Mouse (Mus musculus): Measurements from ENCODE around the gene Rps2.
"Not testable (repeated sequence)": the region's sequence is repeated elsewhere in the genome, so short reads cannot be mapped to it uniquely, and the experiment has no call there.

The Rps2 gene

DNA sequence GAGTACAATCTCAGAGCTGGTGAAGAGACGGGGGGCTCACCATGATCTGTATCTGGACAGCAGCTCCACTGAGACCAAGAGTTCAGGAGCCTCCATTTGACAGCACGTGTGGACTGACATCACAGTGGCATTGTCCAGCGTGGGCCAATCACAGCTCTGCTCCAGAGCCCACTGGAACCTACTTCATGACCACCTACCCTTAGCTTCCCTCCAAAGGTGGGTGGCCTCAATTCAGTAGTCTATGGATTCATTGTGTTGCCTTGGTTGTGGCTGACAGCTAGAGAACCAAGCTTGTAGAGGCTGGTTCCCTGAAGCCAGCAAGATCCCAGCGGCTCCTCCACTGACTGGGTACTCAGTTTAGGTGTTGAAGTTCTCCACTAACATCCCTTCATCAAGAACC is at the start of gene Rps2, which contains the start of gene Rnf151:
Gene Rps2, plus strand, starts transcription at position 174 of the 400 bp plus-strand sequence.
Gene Rnf151, minus strand, starts transcription at position 121 of the 400 bp plus-strand sequence.
- DNase-seq, result no peak

DNA sequence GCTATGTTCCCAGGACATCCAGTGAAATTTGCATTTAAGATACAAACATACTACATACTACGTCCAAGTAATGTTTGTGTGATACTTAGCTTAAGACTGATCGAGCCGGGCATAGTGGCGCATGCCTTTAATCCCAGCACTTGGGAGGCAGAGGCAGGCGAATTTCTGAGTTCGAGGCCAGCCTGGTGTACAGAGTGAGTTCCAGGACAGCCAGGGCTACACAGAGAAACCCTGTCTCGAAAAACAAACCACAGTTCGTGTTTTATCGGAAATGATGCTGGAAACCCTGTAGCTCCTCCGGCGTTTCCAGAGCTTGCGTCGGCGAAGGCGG is 48.7 kb upstream of the Rps2 start:
- not testable (repeated sequence) for DNase-seq

DNA sequence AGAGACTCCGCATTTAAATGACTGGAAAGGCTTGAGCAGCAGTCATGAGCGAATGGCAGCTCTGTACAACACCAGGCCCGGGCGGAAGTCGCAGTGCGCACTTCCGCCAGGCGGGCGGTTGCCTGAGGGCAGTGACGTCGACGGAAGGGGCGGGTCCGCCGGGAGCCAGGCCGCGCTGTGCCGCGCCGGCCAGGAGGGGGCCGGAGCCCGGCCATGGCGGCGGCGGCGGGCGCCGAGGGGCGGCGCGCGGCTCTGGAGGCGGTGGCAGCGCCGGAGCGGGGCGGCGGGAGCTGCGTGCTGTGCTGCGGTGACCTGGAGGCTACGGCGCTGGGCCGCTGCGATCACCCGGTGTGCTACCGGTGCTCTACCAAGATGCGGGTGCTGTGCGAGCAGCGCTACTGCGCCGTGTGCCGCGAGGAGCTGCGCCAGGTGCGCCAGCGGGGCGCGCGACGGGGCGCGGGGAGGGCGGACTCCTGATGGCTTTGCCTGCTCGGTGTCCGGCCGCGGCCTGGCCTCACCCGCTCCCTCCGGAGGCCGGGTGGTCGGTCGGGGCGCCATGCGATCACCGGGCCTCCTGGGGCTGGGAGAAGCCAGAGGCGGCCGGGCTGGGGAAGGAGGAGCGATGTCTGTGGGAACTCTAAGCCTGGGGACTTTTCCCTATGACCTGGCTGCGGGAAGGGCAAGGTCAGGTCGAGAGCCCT is 48.2 kb upstream of the Rps2 start, which contains the start of gene Zfp598:
Gene Zfp598, plus strand, starts transcription at position 143 of the 701 bp plus-strand sequence.
- DNase-seq, result peak; percentile 84 to 86

DNA sequence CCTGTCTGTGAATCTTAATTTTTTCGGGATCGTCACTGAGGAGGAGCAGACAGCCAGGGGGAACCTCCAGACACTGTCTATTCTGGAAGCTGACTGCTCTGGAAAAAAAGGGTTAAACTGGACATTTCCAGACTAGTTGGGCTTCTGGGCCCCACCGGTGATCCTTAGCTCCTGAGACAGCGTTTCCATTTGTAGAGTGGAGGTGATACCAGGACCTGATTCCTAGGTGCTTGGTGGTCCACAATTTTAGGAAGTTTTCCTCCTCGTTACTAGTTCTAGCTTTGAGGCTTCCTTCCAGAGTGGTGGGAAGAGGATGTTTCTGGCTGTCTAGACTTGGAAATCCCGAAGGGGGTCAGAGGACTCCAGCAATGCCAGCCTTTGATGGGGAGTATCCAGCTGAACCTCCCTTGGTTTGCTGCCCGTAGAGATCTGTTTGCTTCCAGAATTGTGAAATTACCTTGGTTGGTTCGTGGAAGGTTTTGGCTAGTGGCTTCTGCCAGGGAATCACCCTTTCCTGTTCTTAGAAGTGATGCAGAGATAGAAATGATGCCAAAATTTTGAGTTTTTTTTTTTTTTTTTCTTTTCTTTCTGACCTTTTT is 47.6 kb upstream of the Rps2 start:
- DNase-seq, result no peak

DNA sequence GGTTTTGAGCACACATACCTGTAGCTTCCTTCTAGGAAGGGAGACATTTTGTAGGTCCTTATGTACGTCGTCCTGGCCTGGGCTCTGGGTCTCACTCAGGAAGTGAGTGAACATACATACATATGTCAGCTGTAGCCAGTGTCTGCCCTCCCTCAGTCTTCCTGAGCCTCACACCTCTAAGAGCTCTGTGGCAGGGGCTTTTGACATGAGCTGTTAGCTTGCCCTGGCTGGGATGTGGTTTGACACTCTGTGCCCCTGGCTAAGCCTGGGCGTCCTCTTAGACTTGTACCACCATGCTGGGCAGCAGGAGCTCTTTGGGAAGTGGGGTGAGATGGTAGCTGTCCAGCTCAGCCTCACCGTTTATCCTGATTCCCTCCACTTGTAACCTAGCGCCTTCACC is 46.6 kb upstream of the Rps2 start:
- DNase-seq, result peak in 1 of 2 experiments; percentile 2

DNA sequence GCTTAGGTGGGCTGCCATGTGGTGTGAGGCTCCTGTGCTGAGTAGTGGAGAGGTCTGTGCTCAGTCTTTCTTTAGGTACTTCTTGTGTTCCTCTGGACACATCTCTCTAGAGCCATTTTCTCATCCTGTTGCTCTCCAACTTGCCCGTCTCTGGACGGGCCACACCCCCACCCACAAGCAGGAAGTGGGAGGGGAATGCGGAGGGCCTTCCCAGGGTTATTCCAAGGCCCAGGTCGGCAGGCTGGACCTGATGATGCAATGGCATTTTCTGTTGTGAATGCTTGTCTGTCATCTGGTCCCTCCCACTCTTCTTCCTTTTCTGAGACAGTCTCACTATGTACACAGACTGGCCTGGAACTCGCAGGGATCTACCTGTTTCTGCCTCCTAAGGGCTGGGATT is 45.8 kb upstream of the Rps2 start:
- peak in 1 of 2 experiments; percentile 6 for DNase-seq

DNA sequence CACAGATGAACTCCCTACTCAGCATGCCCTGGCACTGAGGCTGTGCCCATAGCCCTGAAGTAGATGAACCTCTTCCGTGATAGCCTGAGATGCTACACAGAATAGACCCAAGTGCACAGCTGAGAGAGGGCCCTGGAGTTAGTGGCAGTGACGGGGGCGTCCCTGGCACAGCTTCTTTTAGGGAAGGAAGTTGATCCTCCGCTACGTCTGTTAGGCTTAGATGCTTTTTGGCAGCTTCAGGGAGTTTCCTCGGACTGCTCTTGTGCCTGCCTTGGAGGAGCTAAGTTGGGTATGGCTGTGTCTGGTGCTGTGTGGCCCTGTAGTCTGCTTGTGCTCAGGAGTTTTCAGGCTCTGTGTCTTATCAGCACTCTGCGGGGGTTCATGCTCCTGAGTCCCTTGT is 43.6 kb upstream of the Rps2 start:
- no peak for DNase-seq

DNA sequence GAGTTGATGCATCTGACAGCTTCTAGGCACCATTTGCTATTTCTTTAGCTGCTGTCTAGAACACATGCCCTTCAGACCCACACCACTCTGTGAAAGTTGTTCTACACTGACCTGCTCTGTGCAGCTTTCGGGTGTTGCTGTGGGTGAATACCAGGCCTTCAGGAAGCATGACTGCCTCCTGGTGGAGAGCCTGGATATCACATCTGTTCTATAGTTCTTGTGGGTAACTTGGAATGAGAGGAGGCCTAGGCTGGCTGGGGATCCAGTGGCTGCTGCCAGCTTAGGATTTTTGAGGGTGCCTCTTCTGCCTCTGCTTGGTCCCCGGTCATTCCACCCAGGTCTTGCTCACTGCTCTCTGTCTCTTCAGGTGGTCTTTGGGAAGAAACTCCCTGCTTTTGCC is 41.7 kb upstream of the Rps2 start:
- peak in 1 of 2 experiments; percentile 44 for DNase-seq

DNA sequence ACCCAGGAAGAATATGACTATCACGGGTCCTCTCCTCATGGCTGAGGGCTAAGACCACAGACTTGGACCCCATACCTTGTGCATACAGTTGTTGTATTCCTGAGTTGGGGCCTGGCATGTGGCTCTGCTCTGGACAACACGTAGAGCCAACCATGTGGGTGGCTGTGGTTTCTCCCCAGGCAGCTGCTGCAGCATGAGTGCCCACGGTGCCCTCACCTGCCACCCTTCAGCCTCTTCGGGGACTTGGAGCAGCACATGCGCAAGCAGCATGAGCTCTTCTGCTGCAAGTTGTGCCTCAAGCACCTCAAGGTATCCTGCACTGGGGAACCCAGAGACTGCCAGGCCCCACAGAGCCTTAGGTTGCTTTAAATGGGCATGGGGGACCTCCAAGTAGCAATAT is 41.0 kb upstream of the Rps2 start:
- no peak for DNase-seq

DNA sequence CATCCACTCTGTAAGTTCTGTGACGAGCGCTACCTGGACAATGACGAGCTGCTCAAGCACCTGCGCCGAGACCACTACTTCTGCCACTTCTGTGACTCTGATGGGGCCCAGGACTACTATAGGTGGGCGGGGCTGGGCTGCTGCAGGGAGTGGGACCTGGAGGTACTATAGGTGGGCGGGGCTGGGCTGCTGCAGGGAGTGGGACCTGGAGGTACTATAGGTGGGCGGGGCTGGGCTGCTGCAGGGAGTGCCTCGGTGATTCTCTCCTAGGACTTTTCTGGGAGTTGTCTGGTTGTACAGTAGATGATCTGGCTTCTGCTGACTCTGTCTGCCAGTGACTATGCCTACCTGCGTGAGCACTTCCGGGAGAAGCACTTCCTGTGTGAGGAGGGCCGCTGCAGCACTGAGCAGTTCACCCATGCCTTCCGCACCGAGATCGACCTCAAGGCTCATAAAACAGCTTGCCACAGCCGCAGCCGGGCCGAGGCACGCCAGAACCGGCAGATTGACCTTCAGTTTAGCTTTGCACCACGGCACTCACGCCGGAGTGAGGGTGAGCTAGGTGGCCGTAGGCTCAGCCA is 40.3 kb upstream of the Rps2 start:
- peak in 1 of 2 experiments; percentile 4 for DNase-seq

DNA sequence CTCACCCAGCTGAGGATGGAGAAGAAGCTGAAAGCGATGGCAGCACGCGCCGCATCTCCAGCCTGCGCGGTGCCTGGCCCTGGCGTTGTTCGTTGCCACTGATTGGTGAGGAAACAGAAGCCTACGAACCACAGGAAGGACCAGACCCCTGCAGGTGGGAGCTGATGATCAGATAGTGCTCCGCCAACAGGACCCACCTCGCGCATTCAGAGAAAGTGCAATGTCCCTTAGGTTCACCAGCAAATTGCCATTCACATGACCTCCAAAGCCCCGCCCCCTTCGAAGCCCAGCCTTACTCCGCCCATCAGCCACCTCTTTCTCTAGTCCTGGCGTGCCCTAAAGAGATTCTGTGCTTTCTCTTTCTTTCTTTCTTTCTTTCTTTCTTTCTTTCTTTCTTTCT is 31.4 kb upstream of the Rps2 start:
- DNase-seq, result peak in 1 of 2 experiments; percentile 31

DNA sequence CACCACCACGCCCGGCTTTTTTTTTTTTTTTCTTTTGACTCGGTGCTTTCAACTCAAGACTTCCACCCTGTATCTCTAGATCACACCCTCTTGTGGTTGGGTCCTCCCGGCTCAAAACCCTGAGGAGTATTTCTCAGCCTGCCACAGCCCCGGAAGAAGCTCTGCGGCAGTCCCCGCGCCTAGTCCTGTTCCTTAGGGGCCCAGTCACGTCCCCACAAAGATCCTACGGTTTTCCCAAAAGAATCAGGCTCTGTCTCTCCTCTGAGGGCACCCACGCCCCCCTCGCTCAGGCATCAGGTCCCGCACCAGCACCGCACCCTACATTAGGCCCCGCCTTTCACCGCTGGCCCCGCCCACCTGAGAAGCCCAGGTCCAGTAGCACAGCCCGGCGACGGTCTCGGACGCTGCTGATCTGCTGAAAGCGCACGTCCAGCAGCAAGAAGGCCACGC is 30.7 kb upstream of the Rps2 start:
- DNase-seq, result peak; percentile 41 to 64

DNA sequence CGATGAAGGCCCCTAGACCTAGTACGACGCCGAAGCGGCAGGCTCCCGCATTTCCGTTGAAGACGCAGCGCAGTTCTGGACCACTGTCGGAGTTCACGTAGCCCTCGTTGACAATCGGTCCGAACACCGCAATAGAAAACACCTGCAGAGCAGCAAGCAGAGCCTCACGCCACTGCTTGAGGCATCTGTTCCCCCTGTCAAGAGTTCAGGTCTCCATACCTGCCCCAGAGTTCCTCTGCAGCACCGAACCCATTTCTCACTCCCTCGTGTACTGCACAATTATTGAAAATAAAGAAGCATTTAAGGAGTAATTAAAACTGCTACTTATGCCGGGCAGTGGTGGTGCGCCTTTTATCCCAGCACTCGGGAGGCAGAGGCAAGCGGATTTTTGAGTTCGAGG is 30.3 kb upstream of the Rps2 start:
- DNase-seq, result no peak

DNA sequence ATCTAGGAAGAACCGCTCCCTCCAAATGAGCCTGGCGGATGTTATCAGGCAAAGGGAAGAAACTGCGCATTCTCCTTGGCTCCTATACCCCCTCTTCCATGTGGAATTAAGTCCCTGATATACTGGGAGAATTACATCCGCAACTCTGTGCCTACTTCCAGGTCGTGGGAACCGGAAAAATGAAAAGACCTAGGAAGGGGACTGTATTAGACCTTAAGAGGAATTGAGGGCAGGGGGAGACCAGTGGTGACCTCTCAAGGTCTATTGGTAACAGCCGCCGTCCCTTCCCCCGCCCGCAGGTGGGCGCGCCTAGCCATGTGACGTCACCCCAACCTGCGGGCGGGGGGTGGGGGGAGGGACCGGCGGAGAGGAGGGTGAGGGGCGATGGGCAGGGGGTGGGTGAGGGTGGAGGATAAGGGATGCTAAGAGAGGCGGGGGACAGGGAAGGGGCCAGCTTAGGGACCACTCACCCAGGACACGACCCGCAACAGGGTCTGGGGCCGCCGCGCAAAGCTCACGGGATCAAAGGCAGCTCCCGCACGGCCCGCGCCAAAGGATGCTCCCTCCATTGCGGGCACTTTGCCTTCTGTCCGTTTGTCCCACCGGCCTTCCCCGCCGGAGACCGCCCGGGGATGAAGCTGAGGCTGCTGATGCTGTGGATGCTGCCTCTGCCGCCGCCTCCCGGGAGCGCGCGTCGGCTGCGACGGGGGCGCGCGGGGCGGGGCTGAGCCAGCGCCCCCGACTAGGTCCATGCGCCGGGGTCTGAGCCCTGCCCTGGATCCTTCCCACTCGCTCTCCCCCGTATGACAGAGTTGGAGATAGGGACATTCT is 28.4 kb upstream of the Rps2 start, which contains the start of gene Syngr3:
Gene Syngr3, minus strand, starts transcription at position 705 of the 831 bp plus-strand sequence.
- peak in 1 of 2 experiments; percentile 4 for DNase-seq

DNA sequence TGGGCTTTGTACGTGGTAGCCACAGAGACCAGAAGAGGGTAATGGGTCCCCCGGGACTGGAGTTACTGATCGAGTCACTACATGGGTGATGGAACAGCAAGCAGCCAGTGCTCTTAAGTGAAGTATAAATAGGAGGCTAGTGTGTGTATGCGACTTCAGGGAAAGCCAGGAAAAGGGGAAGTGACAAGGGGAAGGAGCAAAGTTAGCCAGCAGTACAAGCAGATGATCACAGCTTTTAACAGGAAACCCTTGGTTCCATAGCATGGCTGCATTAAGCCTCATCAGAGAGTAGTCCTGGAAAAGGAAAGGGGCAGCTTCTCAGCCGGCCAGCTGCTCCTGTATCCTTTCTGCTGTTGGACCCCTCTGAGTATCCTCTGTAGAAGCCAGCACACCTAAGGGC is 25.5 kb upstream of the Rps2 start:
- no peak for DNase-seq

DNA sequence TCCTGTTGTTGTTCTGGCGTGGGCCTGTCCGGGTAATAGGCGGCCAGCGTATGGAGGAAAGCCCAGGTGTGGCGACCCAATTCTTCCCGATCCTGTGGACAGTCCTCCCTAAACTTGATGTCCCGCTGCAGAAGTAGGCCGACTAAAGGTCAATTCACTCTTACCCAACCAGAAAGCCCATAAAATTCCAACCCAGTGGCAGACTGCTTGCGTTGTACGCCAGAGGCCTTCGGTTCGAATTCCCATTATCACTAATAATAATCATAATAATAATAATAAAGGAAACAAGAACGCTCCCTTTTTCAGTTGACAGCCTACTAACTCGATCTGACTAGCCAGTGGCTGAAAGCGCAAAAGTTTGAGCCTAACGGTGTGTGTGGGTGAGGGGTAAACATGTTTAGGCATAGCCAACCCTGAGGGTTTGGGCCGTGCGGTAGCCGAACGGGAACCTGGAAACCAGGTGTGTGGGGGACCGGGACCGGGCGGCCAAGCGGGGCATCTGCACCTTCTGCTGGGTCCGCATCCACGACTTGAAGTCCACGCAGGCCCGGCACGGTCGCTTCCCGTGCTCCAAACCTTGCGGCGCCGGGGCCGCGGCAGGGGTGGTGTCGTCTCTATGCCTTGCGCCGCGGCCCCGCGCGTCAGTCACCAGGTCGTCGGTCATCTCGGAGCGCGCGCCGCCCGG is 22.4 kb upstream of the Rps2 start:
- DNase-seq, result no peak

DNA sequence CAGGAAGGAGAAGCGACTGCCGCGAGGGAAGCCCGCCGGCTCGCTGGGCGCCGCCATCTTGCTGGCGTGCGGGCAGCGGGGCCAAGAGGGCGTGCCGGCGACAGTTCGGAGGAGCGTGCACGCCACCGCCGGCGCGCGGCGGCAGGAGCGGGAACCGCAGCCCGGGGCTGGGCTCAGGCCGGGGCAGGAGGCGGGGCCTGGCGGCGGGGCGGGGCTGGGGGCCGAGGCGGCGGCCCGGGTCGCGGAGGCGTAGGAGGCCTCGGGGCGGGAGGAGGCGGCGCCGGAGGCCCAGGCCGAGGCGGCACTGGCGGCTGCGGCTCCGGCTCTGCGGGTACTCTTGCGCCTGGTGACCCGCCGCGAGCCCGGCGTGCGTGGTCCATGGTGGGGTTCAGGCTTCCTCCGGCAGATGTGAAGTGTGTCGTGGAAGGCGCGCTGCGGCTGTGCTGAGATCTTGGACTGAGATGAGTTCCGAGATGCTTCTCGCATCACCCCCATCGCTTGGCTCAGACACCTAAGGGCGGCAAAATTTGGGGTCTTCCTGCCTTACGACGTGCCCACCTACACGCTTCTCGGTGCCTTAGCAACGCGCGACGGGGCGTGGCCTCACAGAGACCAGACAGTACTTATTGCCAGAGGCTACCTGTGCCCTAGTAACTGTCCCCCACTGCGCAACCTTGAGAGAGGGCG is 21.8 kb upstream of the Rps2 start, which contains the start of the genes Gfer and Noxo1:
Gene Gfer, minus strand, starts transcription at position 146 of the 687 bp plus-strand sequence.
Gene Noxo1, plus strand, starts transcription at position 224 of the 687 bp plus-strand sequence.
- peak; percentile 75 to 77 for DNase-seq

DNA sequence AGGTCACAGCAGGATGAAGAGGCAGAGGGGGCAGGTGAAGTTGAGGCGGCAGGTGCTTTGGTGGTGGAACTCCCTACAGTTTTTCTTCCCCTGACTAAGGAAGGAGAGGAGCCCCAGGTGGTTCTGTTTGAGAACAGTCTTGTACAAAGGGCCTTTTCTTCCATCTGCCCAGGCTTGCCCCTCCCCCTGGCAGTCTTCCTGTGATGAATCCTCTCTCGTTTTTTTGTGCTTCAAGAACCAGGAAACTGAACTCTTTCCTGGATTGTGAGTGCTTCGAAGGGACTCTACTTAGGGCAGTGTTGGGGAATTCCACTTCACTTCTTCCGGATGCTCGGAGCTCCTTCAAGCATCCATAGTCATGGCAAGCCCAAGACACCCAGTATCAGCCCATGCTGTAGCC is 19.9 kb upstream of the Rps2 start:
- peak in 1 of 2 experiments; percentile 23 for DNase-seq

DNA sequence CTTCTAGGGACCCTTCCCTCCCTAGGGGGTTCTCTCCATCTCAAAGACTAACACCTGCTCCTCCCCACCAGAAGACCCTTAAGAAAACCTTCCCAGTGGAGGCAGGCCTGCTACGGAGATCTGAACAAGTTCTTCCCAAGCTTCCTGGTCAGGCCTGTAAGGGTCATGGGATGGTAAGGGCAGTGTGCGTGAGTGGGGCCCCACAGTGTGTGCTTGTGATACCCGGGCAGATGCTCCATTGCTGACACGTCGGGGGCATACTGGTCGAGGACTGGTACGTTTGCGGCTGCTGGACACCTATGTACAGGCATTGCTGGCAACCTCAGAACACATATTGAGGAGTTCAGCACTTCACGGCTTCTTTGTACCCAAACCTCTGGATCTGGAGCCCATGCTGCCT is 19.2 kb upstream of the Rps2 start:
- peak in 1 of 2 experiments; percentile 2 for DNase-seq

DNA sequence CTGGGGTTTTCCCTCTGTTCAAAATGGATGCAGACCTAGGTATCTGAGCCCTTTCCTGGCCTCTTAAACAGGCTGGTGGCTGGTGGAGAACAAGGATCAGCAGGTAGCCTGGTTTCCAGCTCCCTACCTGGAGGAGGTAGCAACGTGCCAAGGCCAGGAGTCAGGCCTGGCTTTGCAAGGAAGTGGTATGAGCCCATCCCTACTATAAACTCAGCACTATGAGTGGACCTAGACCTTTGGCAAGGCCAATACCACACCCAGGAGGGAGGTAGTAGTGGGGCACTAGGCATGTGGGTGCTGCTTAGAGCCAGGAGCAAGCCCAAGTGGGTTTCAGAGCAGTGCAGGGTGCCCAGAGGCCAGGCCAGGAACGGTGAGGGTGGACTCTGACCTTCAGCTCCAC is 18.4 kb upstream of the Rps2 start:
- DNase-seq, result peak in 1 of 2 experiments; percentile 3

DNA sequence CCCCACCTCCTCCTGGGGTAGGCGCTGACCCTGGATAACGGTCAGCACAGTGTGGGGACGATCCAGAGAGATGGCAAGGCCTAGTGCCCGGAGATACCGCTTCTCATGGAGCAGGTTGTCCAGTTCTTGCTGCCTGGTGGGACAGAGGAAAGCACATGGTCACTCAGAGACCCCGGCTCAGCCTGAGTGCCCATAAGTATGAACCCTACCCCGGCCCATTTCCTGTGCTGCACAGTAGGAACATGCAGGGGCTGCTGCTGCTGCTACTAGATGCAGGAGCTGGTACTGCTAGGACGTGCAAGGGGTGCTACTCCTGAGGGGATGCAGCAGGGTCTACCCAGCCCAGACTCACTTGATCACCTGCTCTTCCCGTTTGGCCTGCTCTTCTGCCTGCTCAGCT is 16.7 kb upstream of the Rps2 start:
- DNase-seq, result no peak

DNA sequence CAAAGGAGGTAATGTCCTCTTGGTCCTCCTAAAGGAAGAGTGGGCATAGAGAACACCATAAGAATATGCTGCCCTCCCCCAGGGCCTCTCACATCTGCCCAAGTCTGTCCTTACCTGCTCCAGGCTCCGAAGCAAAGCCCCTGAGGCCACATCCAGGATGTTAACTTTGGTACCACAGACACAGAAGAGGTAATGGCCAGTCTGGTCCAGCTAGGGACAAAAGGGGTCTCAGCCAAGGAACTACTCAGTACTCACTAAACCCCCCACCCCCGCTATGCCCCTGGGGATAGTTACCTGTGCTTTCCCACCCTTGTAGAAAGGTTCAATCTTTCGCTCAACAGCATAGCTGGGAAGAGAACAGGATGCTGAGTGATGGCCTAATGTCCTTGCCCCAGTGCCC is 12.1 kb upstream of the Rps2 start:
- no peak for DNase-seq

Data from thymus, adult 18-20 months (tissue).